Mouse (Mus musculus): Measurements from ENCODE around the gene D230025D16Rik. TPM values are rescaled to one million over a fixed set of nuclear protein-coding genes. Genes with fewer than 3 reads are reported as not detected.
"Not testable (repeated sequence)": the region's sequence is repeated elsewhere in the genome, so short reads cannot be mapped to it uniquely, and the experiment has no call there.

Gene D230025D16Rik
- polyA plus RNA-seq (2015; fragmentation: Nextera tagmentation; extraction: Ambion mirVana): 27.9 and 31.7 TPM in 2 replicates

- WGBS: 2% methylated on average over 34 of the region's 34 CpGs
Observed at GRCm38 (mm10) chr8:105224413-105225271, at the start of gene D230025D16Rik. D230025D16Rik (plus strand) TSS chr8:105225145.

DNA sequence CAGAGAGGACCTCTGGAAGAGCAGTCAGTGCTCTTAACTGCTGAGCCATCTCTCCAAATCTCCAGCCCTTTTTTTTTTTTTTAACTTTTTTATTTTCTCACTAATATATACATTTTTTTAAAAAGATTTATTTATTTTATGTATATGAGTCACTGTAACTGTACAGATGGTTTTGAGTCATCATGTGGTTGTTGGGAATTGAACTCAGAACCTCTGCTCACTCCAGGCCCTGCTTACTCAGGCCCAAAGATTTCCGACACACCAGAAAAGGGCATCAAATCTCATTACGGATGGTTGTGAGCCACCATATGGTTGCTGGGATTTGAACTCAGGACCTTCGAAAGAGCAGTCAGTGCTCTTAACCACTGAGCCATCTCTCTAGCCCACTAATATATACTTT, 49.7 kb upstream of the D230025D16Rik start:
- not testable (repeated sequence) for H3K4me3 ChIP-seq (ENCODE audit: low read length); H3K4me1 ChIP-seq (ENCODE audit: control insufficient read depth, insufficient read depth, low read depth, low read length); H3K9ac ChIP-seq (ENCODE audit: low read depth, low read length); H3K27me3 ChIP-seq (replicated peaks; ENCODE audit: control insufficient read depth, insufficient read depth, low read length); H3K4me2 ChIP-seq (ENCODE audit: low read length); ATAC-seq; H3K27ac ChIP-seq (ENCODE audit: low read depth, low read length); H3K9me3 ChIP-seq (ENCODE audit: control insufficient read depth, low read length); H3K36me3 ChIP-seq (ENCODE audit: control insufficient read depth, insufficient read depth, low read length)
- 98% methylated on average over 3 of the region's 3 CpGs for WGBS

More at GRCm38 (mm10) chr8:105224413-105225271, at the start of gene D230025D16Rik:
- H3K27ac ChIP-seq (ENCODE audit: low read depth, low read length): peak within 1 kb of the TSS; percentile 85
- H3K4me3 ChIP-seq (ENCODE audit: low read length): peak within 1 kb of the TSS; percentile 99
- no peaks in the 10 kb centered on the region for H3K9me3 ChIP-seq (ENCODE audit: control insufficient read depth, low read length)
- H3K27me3 ChIP-seq (replicated peaks; ENCODE audit: control insufficient read depth, insufficient read depth, low read length): no peaks in the 10 kb centered on the region
- H3K9ac ChIP-seq (ENCODE audit: low read depth, low read length): peak within 1 kb of the TSS; percentile 95
- ATAC-seq: peak; percentile 96
- peaks cover 18% of the 10 kb centered on the region for H3K4me1 ChIP-seq (ENCODE audit: control insufficient read depth, insufficient read depth, low read depth, low read length)
- peak within 1 kb of the TSS; percentile 94 for H3K4me2 ChIP-seq (ENCODE audit: low read length)
- no peaks in the 10 kb centered on the region for H3K36me3 ChIP-seq (ENCODE audit: control insufficient read depth, insufficient read depth, low read length)

- no peak overlapping the region for H3K4me2 ChIP-seq (ENCODE audit: low read length)
- H3K4me1 ChIP-seq (ENCODE audit: control insufficient read depth, insufficient read depth, low read depth, low read length): no peaks in the 10 kb centered on the region
- H3K4me3 ChIP-seq (ENCODE audit: low read length): no peak overlapping the region
- H3K36me3 ChIP-seq (ENCODE audit: control insufficient read depth, insufficient read depth, low read length): 0 out of 2 replicates have a peak, but pooled peaks cover 5% of the 10 kb centered on the region
- no peak overlapping the region for H3K27ac ChIP-seq (ENCODE audit: low read depth, low read length)
- 84% methylated on average over 6 of the region's 6 CpGs for WGBS
- ATAC-seq: no peak
- no peaks in the 10 kb centered on the region for H3K9me3 ChIP-seq (ENCODE audit: control insufficient read depth, low read length)
- no peak overlapping the region for H3K9ac ChIP-seq (ENCODE audit: low read depth, low read length)
- no peaks in the 10 kb centered on the region for H3K27me3 ChIP-seq (replicated peaks; ENCODE audit: control insufficient read depth, insufficient read depth, low read length)
Observed at GRCm38 (mm10) chr8:105178211-105178800, 46.6 kb upstream of the D230025D16Rik start.

- Histone ChIP-seq H3K4me3 (ENCODE audit: low read length) (no peak overlapping the region), H3K27me3 (replicated peaks; ENCODE audit: control insufficient read depth, insufficient read depth, low read length) (no peaks in the 10 kb centered on the region), H3K36me3 (ENCODE audit: control insufficient read depth, insufficient read depth, low read length) (0 out of 2 replicates have a peak, but pooled peaks cover 2% of the 10 kb centered on the region), H3K4me2 (ENCODE audit: low read length) (no peak overlapping the region), H3K9me3 (ENCODE audit: control insufficient read depth, low read length) (no peaks in the 10 kb centered on the region), H3K27ac (ENCODE audit: low read depth, low read length) (no peak overlapping the region), H3K4me1 (ENCODE audit: control insufficient read depth, insufficient read depth, low read depth, low read length) (no peaks in the 10 kb centered on the region), H3K9ac (ENCODE audit: low read depth, low read length) (no peak overlapping the region)
- ATAC-seq: no peak
- 89% methylated on average over 1 of the region's 1 CpGs for WGBS
Observed at GRCm38 (mm10) chr8:105182201-105182600, 42.7 kb upstream of the D230025D16Rik start.

GRCm38 (mm10) chr8:105186467-105187005, 38.4 kb upstream of the D230025D16Rik start:
- no peak for ATAC-seq
- no peak overlapping the region for H3K4me3 ChIP-seq (ENCODE audit: low read length)
- H3K4me1 ChIP-seq (ENCODE audit: control insufficient read depth, insufficient read depth, low read depth, low read length): no peaks in the 10 kb centered on the region
- H3K27ac ChIP-seq (ENCODE audit: low read depth, low read length): no peak overlapping the region
- 57% methylated on average over 1 of the region's 1 CpGs for WGBS
- H3K4me2 ChIP-seq (ENCODE audit: low read length): no peak overlapping the region
- H3K27me3 ChIP-seq (replicated peaks; ENCODE audit: control insufficient read depth, insufficient read depth, low read length): no peaks in the 10 kb centered on the region
- H3K36me3 ChIP-seq (ENCODE audit: control insufficient read depth, insufficient read depth, low read length): 0 out of 2 replicates have a peak, but pooled peaks cover 1% of the 10 kb centered on the region
- H3K9me3 ChIP-seq (ENCODE audit: control insufficient read depth, low read length): no peaks in the 10 kb centered on the region
- no peak overlapping the region for H3K9ac ChIP-seq (ENCODE audit: low read depth, low read length)

DNA sequence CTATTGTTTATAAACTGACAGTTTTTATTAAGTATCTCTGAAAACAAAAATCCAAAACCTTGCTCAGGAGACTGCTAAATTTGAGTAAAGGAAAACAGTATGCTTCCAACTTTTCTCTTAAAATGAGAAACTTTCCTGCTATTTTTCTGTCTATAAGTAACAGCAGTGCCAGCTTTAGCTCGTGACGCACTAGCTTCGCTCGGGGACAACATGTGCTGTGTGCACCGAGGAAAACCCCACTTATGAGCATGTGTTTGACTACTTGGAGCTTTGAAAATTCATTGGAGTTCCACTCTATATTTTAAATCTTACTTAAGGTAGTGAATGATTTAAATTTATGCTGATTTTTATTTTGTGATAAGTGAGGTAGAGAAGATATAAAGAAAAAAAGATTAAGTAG, 32.8 kb upstream of the D230025D16Rik start:
- Histone ChIP-seq H3K9ac (ENCODE audit: low read depth, low read length) (no peak overlapping the region), H3K9me3 (ENCODE audit: control insufficient read depth, low read length) (no peaks in the 10 kb centered on the region), H3K27ac (ENCODE audit: low read depth, low read length) (no peak overlapping the region), H3K4me3 (ENCODE audit: low read length) (no peak overlapping the region), H3K27me3 (replicated peaks; ENCODE audit: control insufficient read depth, insufficient read depth, low read length) (no peaks in the 10 kb centered on the region), H3K36me3 (ENCODE audit: control insufficient read depth, insufficient read depth, low read length) (peaks cover 14% of the 10 kb centered on the region), H3K4me2 (ENCODE audit: low read length) (no peak overlapping the region), H3K4me1 (ENCODE audit: control insufficient read depth, insufficient read depth, low read depth, low read length) (no peaks in the 10 kb centered on the region)
- ATAC-seq: no peak
- 97% methylated on average over 5 of the region's 5 CpGs for WGBS

DNA sequence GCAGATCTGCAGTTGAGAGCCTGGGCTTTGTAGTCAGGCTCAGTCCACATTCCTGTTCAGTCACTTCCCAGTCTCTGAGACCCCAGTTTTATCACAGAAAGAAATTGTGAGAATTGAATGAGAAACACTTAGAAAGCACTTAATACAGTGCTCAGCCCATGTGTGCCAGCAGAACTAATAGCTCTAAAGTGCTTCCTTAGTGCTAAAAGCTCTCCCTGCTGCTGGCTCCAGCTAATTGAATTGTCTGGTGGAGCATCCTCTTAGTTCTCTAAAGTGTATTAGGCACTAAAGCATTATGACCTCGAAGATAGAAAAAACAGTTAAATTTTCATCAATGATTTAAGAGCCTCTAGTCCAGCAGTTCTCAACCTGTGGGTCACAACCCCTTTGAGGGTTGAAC, 19.2 kb upstream of the D230025D16Rik start:
- ATAC-seq: no peak

DNA sequence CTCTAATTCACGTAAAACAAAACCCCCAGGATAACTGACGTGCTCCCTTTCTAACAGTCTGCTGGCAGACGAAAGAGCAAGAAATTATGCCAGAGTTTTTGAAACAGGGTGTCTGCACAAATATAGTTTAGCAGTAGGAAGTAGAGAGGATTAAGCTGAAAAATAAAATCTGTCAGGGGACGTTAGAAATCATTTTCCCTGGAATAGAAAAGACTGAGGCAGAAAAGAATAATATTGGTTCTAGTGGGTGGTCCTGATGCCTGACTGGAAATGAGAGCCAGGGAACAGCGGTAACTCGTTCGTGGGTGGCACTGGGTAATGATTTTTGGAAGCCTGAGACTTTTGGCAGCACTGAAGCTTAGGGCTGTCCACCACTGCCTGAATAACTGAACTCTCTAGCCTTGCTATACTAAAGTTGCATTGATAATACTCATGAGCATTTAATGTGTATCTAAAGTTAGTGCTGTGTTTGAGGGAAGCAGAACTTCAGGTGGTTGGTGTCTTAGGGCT, 18.1 kb upstream of the D230025D16Rik start:
- WGBS: 65% methylated on average over 7 of the region's 7 CpGs
- no peak for ATAC-seq
- H3K9ac ChIP-seq (ENCODE audit: low read depth, low read length): no peak overlapping the region
- no peak overlapping the region for H3K27ac ChIP-seq (ENCODE audit: low read depth, low read length)
- H3K27me3 ChIP-seq (replicated peaks; ENCODE audit: control insufficient read depth, insufficient read depth, low read length): no peaks in the 10 kb centered on the region
- H3K36me3 ChIP-seq (ENCODE audit: control insufficient read depth, insufficient read depth, low read length): no peaks in the 10 kb centered on the region
- H3K4me1 ChIP-seq (ENCODE audit: control insufficient read depth, insufficient read depth, low read depth, low read length): no peaks in the 10 kb centered on the region; the same call in 1 of the 2 replicates
- no peak overlapping the region for H3K4me2 ChIP-seq (ENCODE audit: low read length)
- H3K4me3 ChIP-seq (ENCODE audit: low read length): no peak overlapping the region
- H3K9me3 ChIP-seq (ENCODE audit: control insufficient read depth, low read length): no peaks in the 10 kb centered on the region

More for the DNA sequence above, 19.2 kb upstream of the D230025D16Rik start:
- Histone ChIP-seq H3K9ac (ENCODE audit: low read depth, low read length) (no peak overlapping the region), H3K27ac (ENCODE audit: low read depth, low read length) (no peak overlapping the region), H3K36me3 (ENCODE audit: control insufficient read depth, insufficient read depth, low read length) (no peaks in the 10 kb centered on the region), H3K4me3 (ENCODE audit: low read length) (no peak overlapping the region), H3K4me1 (ENCODE audit: control insufficient read depth, insufficient read depth, low read depth, low read length) (no peaks in the 10 kb centered on the region; the same call in 1 of the 2 replicates), H3K4me2 (ENCODE audit: low read length) (no peak overlapping the region), H3K27me3 (replicated peaks; ENCODE audit: control insufficient read depth, insufficient read depth, low read length) (no peaks in the 10 kb centered on the region), H3K9me3 (ENCODE audit: control insufficient read depth, low read length) (no peaks in the 10 kb centered on the region)
- WGBS: 80% methylated on average over 1 of the region's 1 CpGs
